Mouse (Mus musculus): ENCODE data around the gene Rnf216.

Rnf216 gene

GRCm38 (mm10) chr5:143103231-143103630 lies 9.6 kb downstream of the Rnf216 start:
- no peak for DNase-seq (ENCODE audit: extremely low read depth, low read depth)

DNA sequence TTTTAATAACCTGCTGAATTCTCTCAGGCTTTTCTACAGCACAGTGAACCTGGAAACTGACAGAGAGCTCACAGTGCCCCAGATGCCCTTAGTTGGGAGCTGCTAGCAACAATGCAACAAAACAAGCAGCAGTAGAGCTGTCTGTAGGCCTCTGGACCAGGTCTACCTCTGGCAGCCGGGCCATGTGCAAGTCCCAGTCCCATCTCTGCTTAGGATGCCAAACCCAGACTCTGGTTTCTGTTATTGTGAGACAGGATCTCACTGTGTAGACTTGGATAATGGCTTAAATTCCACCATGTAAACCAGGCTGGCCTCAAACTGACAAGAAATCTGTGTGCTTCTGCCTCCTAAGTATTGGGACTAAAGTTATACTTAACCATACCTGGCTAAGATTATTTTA lies 11.2 kb downstream of the Rnf216 start:
- no peak for DNase-seq (ENCODE audit: extremely low read depth, low read depth)

DNA sequence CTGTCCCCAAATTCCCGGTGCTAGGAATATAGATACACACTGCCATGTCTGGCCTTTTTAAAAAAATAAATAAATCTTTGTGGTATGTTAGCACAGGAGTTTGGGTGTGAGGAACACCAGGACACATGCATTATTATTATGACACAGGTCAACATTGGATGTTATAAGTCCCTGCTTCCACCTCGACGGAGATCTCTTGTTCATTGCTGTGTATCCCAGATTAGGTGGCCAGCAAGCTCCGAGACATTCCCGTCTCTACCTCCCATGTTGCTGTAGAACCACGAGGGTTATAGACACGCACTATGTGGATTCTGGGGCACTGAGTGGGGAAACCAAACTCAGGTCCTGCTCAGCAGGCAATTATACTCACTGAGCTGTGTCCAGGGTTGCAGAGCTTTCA lies 17.5 kb downstream of the Rnf216 start:
- no peak for DNase-seq (ENCODE audit: extremely low read depth, low read depth)

DNA sequence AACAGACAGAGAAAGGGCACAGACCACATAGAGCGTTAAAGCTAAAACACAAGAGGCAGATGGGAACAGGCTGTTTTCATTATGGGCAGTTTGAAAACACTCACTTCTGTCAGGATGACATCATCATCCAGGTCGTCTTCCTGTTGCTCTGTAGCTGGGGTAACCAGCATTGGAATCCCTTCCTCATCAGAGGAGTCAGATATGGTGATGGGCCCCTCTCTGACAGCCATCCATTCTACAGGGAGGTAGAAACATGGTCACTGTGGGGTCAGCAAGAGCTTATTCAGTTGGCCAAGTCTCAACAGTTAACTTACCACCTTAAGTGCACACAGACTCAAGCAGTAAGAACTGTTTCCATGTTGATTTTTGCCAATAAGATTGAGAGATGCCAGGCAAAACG lies 19.9 kb downstream of the Rnf216 start:
- DNase-seq (ENCODE audit: extremely low read depth, low read depth) = no peak

DNA sequence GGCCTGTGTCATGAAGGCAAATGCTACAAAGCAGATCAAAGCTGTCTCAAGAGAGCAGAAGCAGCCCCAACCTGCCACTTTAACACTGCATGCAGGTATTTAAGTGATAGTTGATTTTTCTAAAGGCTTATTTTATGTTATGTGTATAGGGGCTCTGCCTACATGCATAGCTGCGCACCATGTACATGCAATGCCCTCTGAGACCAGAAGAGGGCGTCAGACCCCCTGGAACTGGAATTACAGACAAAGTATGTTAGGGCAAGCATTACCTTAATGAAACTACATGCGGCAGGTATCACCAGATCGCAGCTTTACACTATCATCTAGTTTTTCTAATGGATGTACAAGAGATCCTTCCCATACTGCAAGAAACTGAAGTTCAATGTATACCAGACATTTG lies 27.9 kb downstream of the Rnf216 start:
- no peak for DNase-seq (ENCODE audit: extremely low read depth, low read depth)

DNA sequence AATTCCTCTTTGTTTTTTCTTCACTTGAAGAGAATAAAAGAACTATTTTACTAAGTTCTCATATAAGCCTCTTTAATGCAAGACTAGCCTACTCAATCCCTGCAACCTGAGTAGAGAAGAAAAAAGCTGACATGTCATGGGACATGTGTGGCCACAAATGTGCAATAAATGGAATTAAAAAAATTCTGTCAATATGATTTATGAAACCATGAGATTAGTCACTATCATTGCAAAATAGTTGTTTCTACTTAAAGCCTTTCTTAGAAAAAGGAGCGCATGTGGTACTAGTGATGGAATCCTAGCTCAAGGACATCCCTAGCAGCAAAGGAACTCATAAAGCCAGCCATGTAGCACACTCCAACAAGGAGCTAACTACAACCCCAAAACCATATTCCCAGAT lies 33.0 kb downstream of the Rnf216 start:
- DNase-seq (ENCODE audit: extremely low read depth, low read depth) = no peak

GRCm38 (mm10) chr5:143076603-143077143 lies 36.1 kb downstream of the Rnf216 start:
- DNase-seq (ENCODE audit: extremely low read depth, low read depth) = no peak

GRCm38 (mm10) chr5:143075987-143076386 lies 36.8 kb downstream of the Rnf216 start:
- no peak for DNase-seq (ENCODE audit: extremely low read depth, low read depth)

DNA sequence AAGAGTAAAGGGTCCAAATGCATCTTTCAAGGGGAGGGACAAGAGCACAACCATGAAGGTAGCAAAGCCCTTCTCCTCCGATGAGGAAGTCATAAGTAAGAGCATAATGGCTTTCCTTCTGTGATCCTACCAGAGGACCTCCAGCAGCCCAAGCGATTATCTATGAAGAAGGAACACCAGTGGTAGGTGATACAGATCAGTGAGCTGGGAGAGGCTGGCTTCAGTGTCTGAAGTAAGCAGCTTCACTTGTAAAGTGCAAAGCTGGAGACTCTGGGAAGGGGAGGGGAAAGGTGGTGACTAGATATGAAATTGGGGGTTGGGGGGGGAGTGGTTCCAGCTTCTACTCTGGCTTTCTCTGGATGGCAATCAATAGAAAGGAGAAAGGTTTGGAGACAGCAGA lies 43.7 kb downstream of the Rnf216 start:
- no peak for DNase-seq (ENCODE audit: extremely low read depth, low read depth)

- no peak for DNase-seq (ENCODE audit: extremely low read depth, low read depth)
These were observed 44.4 kb downstream of the Rnf216 start for GRCm38 (mm10) chr5:143068382-143068781.

GRCm38 (mm10) chr5:143066551-143066958 lies 46.2 kb downstream of the Rnf216 start:
- peak; percentile 76 for DNase-seq (ENCODE audit: extremely low read depth, low read depth)

GRCm38 (mm10) chr5:143066096-143066495 lies 46.7 kb downstream of the Rnf216 start:
- DNase-seq (ENCODE audit: extremely low read depth, low read depth) = no peak

DNA sequence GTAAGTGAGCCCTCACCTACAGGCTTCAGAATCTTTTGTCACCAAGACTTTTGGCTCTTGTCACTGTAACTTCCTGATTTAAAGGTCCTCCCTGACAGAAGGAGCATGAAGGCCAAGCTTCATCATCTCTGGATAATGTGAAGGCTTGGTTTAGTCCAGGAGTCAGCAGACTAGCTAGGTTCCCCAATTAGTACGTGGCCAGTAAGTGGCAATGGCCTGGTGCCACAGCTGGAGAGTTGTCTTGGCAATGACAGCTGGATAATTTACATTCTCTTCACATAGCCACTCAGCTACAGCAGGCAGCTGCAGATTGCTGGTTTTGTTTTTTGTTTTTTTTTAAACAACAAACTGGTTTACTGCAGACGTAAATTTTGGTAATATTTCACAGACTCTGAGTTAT lies 47.6 kb downstream of the Rnf216 start:
- DNase-seq (ENCODE audit: extremely low read depth, low read depth) = no peak

DNA sequence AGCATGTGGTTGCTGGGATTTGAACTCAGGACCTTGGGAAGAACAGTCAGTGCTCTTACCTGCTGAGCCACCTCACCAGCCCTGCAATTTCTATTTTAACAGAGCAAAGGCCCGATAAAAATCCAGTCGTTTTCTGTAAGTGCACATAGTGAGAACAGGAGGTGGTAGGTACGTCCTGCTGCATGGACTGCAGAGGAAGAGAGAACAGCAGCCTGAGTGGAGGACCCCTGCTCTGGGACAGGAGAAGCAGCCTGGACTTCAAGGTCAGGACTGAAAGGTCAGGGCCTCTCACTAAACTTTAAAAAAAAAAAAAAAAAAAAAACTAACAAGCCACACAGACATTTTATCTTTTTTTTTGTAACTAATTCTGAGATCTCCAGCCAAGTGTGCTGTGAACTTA lies 50.5 kb downstream of the Rnf216 start:
- no peak for DNase-seq (ENCODE audit: extremely low read depth, low read depth)

DNA sequence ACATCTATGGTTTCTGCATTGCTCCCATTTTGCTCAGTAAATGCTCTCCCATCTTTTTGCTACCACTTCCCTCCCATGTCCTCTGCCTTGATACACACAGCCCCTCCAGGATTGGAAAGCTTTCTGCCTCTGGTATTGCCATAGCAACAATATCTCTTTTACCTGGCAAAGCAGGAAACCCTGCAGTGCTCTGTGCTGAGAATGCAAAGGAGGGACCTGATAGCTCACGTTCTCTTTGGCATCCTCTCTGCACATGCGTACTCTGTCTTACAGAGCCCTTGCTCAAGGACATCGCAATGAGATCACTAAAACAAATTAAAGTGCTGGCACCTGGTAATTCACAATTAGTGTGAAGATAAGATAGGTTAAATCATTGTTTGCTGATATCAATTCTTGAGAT lies 51.3 kb downstream of the Rnf216 start:
- DNase-seq (ENCODE audit: extremely low read depth, low read depth) = no peak

DNA sequence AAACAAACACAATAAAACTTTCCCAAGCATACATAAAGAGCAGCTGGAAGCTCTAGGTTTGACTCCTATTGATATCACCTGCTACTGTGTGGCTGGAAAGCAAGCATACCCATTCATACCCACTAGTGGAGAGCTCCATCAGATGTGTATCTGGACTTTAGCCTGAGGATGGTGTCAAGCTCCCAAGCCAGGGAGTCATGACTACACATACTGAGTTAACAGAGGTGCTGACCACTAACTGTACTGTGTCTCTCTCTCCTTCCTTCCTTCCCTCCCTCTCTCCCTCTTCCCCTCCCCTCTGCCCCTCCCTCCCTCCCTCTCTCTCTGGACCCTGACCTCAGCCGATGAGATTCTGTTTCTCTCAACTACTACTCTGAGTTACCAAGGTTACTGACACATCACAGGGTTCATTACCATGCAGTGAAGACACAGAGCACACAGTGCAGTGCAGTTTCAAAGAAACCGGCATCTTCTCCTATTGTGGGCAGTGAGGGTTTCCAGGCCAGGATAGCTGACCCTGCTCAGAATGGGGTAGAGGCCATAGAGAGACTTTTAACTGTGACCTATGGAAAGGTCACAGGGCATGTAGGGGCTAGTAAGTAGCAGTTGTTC lies 51.9 kb downstream of the Rnf216 start:
- no peak for DNase-seq (ENCODE audit: extremely low read depth, low read depth)

GRCm38 (mm10) chr5:143059958-143060357 lies 52.8 kb downstream of the Rnf216 start:
- no peak for DNase-seq (ENCODE audit: extremely low read depth, low read depth)

- DNase-seq (ENCODE audit: extremely low read depth, low read depth) = no peak
These were observed 53.6 kb downstream of the Rnf216 start for GRCm38 (mm10) chr5:143059182-143059581.

DNA sequence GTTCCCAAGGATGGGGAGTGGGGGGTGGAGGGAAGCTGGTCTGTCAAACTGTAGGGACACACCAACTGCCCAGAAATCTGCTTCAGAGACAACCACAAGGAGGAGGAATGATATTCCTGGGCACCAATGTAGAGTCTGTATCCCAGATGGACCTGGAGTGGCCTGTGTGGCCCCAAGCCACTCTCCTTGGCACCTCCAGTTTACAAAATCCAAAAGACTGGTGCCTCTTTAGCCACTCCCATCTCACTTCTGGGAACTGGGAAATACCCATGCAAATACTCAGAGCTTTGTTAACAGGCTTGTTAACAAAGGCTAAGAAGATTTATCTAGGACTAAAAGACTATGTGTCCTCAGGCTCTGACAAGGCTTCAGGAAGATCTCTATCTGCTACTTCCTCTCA lies 54.1 kb downstream of the Rnf216 start:
- no peak for DNase-seq (ENCODE audit: extremely low read depth, low read depth)

DNA sequence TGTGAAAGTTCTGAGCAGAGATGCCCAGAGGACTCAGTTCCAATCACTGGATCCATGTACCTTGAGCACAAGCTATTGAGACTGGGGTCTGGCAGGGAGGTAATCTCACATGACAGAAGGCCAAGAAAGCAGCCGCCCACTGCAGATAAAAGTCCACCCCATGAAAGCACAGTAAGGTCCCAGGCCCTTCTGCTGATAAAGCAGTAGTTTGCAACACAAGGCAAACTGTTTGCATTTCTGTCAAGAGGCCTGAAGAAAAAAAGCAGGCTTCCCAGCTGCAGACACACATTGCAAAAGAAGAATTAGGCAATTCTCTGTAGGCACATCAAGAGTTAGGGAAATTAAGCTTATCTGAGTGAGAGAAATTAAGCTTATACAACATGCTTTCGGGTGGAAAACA lies 54.6 kb downstream of the Rnf216 start:
- peak; percentile 65 for DNase-seq (ENCODE audit: extremely low read depth, low read depth)

- no peak for DNase-seq (ENCODE audit: extremely low read depth, low read depth)
These were observed 55.0 kb downstream of the Rnf216 start for GRCm38 (mm10) chr5:143057753-143058152.

DNA sequence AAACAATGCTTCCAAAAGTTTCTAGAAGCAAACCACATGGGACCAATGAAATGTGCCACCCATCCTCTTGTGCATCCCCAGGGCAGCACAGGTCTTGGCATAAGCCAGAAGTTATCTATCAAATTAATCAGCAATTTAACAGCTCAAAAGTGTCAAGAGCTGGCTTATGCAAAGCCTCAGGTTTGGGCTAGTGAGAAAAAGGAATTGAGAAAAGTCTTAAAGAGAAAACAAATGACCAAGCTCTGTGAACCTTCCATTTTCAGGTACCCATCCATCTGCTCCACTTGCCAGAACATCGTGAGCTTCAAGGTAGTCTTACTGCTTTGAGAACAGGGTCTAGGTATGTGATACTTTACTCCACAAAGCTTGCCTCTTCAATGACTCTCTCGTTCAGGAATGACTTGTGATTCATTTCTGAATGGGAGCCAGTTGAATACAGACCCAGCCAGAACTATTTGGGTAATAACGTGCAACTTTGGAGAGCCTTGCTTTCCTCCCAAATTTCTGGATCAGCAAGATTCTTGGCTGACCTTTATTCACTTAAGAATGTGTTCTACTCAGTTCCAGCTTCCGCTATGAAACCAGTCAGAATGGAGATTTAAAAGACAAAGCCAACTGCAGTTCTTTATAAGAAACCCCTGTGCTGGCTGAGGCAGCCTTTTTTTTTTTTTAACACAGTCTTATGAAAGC lies 56.5 kb downstream of the Rnf216 start:
- DNase-seq (ENCODE audit: extremely low read depth, low read depth) = no peak

DNA sequence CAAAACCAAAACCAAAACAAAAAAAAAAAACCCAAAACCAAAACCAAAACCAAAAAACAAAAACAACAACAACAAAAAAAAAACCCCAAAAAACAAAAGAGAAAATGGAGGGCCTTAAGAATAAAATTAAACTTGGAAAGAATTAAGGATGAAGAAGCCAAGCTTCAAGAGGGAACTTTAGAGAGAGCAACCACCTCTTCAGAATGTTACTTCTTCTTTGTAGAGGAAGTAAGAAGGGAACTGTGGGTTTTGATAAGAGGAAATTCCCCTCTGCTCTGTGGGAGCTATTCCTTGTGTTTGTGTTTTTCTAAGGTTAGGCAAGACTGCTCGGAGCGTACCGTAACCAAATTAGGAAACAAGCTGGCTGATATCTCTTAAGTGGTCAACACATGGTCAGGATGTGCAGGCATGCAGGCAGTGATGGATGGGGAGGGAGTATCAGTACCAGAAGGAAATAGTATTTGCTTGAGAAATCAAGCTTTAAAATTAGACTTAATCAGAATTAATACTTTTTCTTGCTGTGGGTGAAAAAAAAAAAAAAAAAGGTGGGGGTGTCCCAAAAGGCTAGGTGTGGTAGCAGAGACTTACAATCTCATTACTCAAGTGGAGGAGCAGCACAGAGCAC lies 57.2 kb downstream of the Rnf216 start:
- peak; percentile 99 for DNase-seq (ENCODE audit: extremely low read depth, low read depth)
